Mouse (Mus musculus) central nervous system, embryonic 14 days (tissue): ENCODE results near the gene Clcn6. TPM values are rescaled to one million over a fixed set of nuclear protein-coding genes. Genes with fewer than 3 reads are reported as not detected.

Experiments used
- polyA plus RNA-seq: library from polyadenylated mRNA; depleted of rRNA; stranded (reverse); fragments of >200 nt; gene quantifications from 2 replicates; pipeline ENCODE4 v1.2.3, GENCODE M21; 2012; rRNA removed

The Clcn6 gene
- 51.6 and 54.5 TPM in 2 replicates for polyA plus RNA-seq

GRCm38 (mm10) chr4:148038600-148039253 is at the start of gene Clcn6, which contains the start of gene Mthfr:
Gene Clcn6, minus strand, starts transcription at chr4:148038821.
Gene Mthfr, plus strand, starts transcription at chr4:148039077.

GRCm38 (mm10) chr4:148087907-148088527 is 49.4 kb upstream of the Clcn6 start, which contains the start of gene Agtrap:
Gene Agtrap, minus strand, starts transcription at chr4:148088031.

GRCm38 (mm10) chr4:148000202-148000772 is 38.3 kb downstream of the Clcn6 start, which contains the start of gene Nppa:
Gene Nppa, plus strand, starts transcription at chr4:148000722.

GRCm38 (mm10) chr4:147985205-147986132 is 53.2 kb downstream of the Clcn6 start, which contains the start of gene Nppb:
Gene Nppb, plus strand, starts transcription at chr4:147985788.

Other genes with a start within 250 kb of the Clcn6 start
- gene Zfp984, start 229.0 kb downstream of the Clcn6 start, polyA plus RNA-seq: 3.5 and 3.6 TPM in 2 replicates
- gene Zfp933, start 190.5 kb downstream of the Clcn6 start, polyA plus RNA-seq: 7.0 and 8.1 TPM in 2 replicates
- 108 and 125 TPM in 2 replicates for gene Miip, start 170.0 kb downstream of the Clcn6 start, polyA plus RNA-seq
- gene Fv1, start 169.8 kb downstream of the Clcn6 start, polyA plus RNA-seq: 10.0 and 11.1 TPM in 2 replicates
- gene Mfn2, start 134.1 kb downstream of the Clcn6 start, polyA plus RNA-seq: 58.3 and 58.5 TPM in 2 replicates
- gene Plod1, start 102.1 kb downstream of the Clcn6 start, polyA plus RNA-seq: 19.6 and 37.3 TPM in 2 replicates
- gene 2510039O18Rik, start 97.9 kb downstream of the Clcn6 start, polyA plus RNA-seq: 49.3 and 49.4 TPM in 2 replicates
- gene Nppb, start 53.0 kb downstream of the Clcn6 start, polyA plus RNA-seq: 0.26 TPM in 1 of 2 replicates, not detected in the other
- gene Nppa, start 38.1 kb downstream of the Clcn6 start, polyA plus RNA-seq: 0.65 and 1.1 TPM in 2 replicates
- gene Mthfr, start 256 bp upstream of the Clcn6 start, polyA plus RNA-seq: 37.8 and 38.4 TPM in 2 replicates
- 5.5 and 6.7 TPM in 2 replicates for gene Agtrap, start 49.2 kb upstream of the Clcn6 start, polyA plus RNA-seq
- 116 and 129 TPM in 2 replicates for gene Mad2l2, start 91.6 kb upstream of the Clcn6 start, polyA plus RNA-seq
- gene Draxin, start 91.9 kb upstream of the Clcn6 start, polyA plus RNA-seq: 48.5 and 59.7 TPM in 2 replicates
- 18.0 and 20.3 TPM in 2 replicates for gene Fbxo6, start 113.3 kb upstream of the Clcn6 start, polyA plus RNA-seq
- 112 and 121 TPM in 2 replicates for gene Fbxo44, start 121.7 kb upstream of the Clcn6 start, polyA plus RNA-seq
- gene Fbxo2, start 121.8 kb upstream of the Clcn6 start, polyA plus RNA-seq: 4.2 and 8.8 TPM in 2 replicates
- gene Disp3, start 249.1 kb upstream of the Clcn6 start, polyA plus RNA-seq: 16.0 and 19.9 TPM in 2 replicates